Mouse (Mus musculus): ENCODE results near the gene Egfl7. TPM values are rescaled to one million over a fixed set of nuclear protein-coding genes. Genes with fewer than 3 reads are reported as not detected.
A peak's percentile ranks its signal among the peaks of the same experiment; 100 is the strongest.

Gene Egfl7
- total RNA-seq, 2 experiments from 2014 or later, result 72.2 to 74.3 TPM

GRCm38 (mm10) chr2:26611896-26612295 is 32.1 kb downstream of the Egfl7 start:
- DNase-seq (ENCODE audit: low spot score in 2 of 2), result no peak
- H3K27ac ChIP-seq, result no peak overlapping the region
- no peak overlapping the region for H3K4me3 ChIP-seq
- TF ChIP-seq CTCF (conservative IDR thresholded peaks at IDR 0.05), result no peak

DNA sequence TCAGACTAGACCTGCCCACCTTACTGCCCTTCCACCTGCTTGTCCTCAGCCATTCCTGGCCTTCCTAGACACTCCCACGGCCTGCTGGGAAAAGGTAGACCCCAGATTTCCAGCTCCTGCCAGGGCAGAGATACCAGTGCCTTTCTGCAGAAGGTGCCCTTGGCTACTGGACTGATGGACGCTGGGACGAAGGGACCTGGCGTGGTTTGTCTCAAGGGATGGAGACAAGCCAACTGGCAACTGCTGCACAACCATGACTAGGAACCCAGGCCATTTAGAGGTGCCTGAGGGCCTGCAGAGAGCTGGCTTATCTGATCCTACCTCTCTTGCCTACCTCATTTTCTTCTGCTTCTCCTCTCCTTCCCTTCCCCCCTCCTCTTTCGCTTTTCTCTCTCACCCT is 35.1 kb downstream of the Egfl7 start:
- no peak for TF ChIP-seq CTCF (conservative IDR thresholded peaks at IDR 0.05)
- DNase-seq (ENCODE audit: low spot score in 2 of 2), result no peak
- Histone ChIP-seq H3K27ac (no peak overlapping the region), H3K4me3 (no peak overlapping the region)

DNA sequence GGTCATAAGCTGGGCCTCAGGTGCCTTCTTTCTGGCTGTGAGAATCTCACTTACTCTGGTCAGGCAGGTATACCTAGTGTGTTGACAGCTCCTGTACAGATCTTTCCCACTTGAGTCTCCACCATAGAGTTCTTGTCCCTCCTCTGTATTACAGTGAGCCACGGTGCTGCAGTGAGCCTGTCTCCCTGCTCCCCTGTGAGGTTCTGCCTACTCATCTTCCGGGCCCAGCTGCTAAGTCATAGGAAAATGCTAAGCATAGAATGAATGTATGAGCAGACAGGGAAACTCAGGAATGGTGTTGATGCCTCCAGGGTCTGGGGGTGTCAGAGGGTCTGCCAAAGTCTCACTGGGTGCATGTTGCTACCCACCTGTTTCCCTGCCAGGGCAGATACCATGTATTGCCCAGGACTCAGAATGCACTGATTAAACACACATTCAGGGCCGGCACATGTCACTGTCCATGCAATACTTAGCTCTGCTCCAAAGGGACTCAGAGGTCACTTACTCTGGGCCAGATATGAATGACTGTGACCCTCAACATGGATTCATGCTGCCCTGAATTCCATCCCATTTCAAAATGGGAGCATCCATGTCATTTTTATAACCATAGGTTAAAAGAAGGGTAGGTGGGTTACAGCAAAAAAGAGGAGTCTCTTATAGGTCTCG is 35.8 kb downstream of the Egfl7 start:
- DNase-seq (ENCODE audit: low spot score in 2 of 2), result no peak

GRCm38 (mm10) chr2:26617331-26617730 is 37.5 kb downstream of the Egfl7 start:
- no peak for DNase-seq (ENCODE audit: low spot score in 2 of 2)
- no peak overlapping the region for H3K4me3 ChIP-seq
- no peak overlapping the region for H3K27ac ChIP-seq
- TF ChIP-seq CTCF (conservative IDR thresholded peaks at IDR 0.05), result no peak

More for the DNA sequence above, 35.8 kb downstream of the Egfl7 start:
- Histone ChIP-seq H3K27ac (no peak overlapping the region), H3K4me3 (no peak overlapping the region)
- TF ChIP-seq CTCF (conservative IDR thresholded peaks at IDR 0.05), result no peak

- Histone ChIP-seq H3K4me3 (no peak overlapping the region), H3K27ac (no peak overlapping the region)
- DNase-seq (ENCODE audit: low spot score in 2 of 2), result no peak
- no peak for TF ChIP-seq CTCF (conservative IDR thresholded peaks at IDR 0.05)
These were observed 38.1 kb downstream of the Egfl7 start for GRCm38 (mm10) chr2:26617928-26618327.

GRCm38 (mm10) chr2:26621246-26621645 is 41.4 kb downstream of the Egfl7 start:
- no peak for DNase-seq (ENCODE audit: low spot score in 2 of 2)
- Histone ChIP-seq H3K4me3 (no peak overlapping the region), H3K27ac (no peak overlapping the region)
- no peak for TF ChIP-seq CTCF (conservative IDR thresholded peaks at IDR 0.05)

DNA sequence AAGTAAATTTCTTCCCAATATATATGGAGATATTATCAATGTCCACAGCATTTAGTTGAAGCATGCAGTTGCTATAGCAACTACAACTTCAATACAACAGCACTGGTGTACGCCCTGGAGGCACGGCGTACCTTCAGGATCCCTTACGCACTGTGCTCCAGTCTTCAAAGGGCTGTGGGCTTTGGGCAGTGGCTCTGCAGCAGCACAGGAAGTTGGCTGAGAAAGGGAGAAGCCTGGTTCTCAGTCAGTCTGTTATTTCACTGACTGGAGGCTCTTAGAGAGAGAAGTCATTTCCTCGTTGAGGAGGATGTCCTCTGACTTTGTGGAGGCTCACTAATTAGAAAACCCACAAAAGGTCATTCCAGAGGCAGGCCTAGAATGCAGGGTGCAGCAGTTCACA is 43.2 kb downstream of the Egfl7 start:
- TF ChIP-seq CTCF (conservative IDR thresholded peaks at IDR 0.05), result no peak
- no peak overlapping the region for H3K4me3 ChIP-seq
- DNase-seq (ENCODE audit: low spot score in 2 of 2), result no peak
- H3K27ac ChIP-seq, result no peak overlapping the region

GRCm38 (mm10) chr2:26625419-26625818 is 45.6 kb downstream of the Egfl7 start:
- H3K27ac ChIP-seq, result no peak overlapping the region
- H3K4me3 ChIP-seq, result no peak overlapping the region
- DNase-seq (ENCODE audit: low spot score in 2 of 2), result no peak
- no peak for TF ChIP-seq CTCF (conservative IDR thresholded peaks at IDR 0.05)

DNA sequence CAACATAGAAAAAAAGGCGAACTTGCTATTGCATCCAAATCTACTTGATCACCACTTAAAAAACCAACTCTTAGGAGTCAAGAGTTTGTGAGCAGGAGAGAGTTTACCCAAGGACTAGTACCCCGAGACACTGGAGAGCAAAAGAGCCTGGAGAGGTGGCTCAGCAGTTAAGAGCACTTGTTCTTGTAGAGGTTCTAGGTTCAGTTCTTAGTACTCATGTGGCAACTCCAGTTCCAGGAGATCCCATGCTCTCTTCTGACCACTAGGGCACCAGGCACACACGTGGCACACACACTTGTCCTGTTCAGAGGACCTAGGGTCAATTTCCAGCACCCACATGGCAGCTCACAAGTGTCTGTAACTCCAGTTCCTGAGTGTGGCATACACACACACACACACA is 46.3 kb downstream of the Egfl7 start:
- Histone ChIP-seq H3K27ac (no peak overlapping the region), H3K4me3 (no peak overlapping the region)
- TF ChIP-seq CTCF (conservative IDR thresholded peaks at IDR 0.05), result 0 out of 2 replicates have a peak, but pooled peaks have one; percentile 18
- DNase-seq (ENCODE audit: low spot score in 2 of 2), result no peak

GRCm38 (mm10) chr2:26627921-26628739 is 48.3 kb downstream of the Egfl7 start, which contains the start of gene Fam69b:
Fam69b (plus strand) TSS chr2:26628457.
- Histone ChIP-seq H3K27ac (peak within 1 kb of the TSS; percentile 97), H3K4me3 (peak within 1 kb of the TSS; percentile 84)
- TF ChIP-seq CTCF (conservative IDR thresholded peaks at IDR 0.05), result no peak
- DNase-seq (ENCODE audit: low spot score in 2 of 2), result peak; percentile 81 to 87

- peak overlapping the region; percentile 97 for H3K27ac ChIP-seq
- H3K4me3 ChIP-seq, result peak overlapping the region; percentile 84
- DNase-seq (ENCODE audit: low spot score in 2 of 2), result no peak
- TF ChIP-seq CTCF (conservative IDR thresholded peaks at IDR 0.05), result no peak
These were observed 49.1 kb downstream of the Egfl7 start for GRCm38 (mm10) chr2:26628792-26629437.

- peak overlapping the region; percentile 14; the same call in 1 of the 2 replicates for H3K27ac ChIP-seq
- no peak for TF ChIP-seq CTCF (conservative IDR thresholded peaks at IDR 0.05)
- DNase-seq (ENCODE audit: low spot score in 2 of 2), result no peak
- H3K4me3 ChIP-seq, result no peak overlapping the region; the same call in 1 of the 2 replicates
These were observed 53.0 kb downstream of the Egfl7 start for GRCm38 (mm10) chr2:26632541-26633395.
